Mouse (Mus musculus) spleen, adult 2 months (tissue): ENCODE results near the gene C1s1. TPM values are rescaled to one million over a fixed set of nuclear protein-coding genes. Genes with fewer than 3 reads are reported as not detected.
A peak's percentile ranks its signal among the peaks of the same experiment; 100 is the strongest.
"Not testable (repeated sequence)": the region's sequence is repeated elsewhere in the genome, so short reads cannot be mapped to it uniquely, and the experiment has no call there.

Source experiments
- DNase-seq, 2 experiments: peaks; one replicate each; pipeline versions ENCODE4 v3.0.0 to v3.0.0-alpha.2; 2012 to 2021; ENCODE audit warnings: low spot score in 2 of 2, low read depth in 1 of 2
- H3K27ac ChIP-seq: fragments of 200-500 bp; 2 replicates; pipeline ENCODE4 v1.5.1; 2012; ENCODE audit warnings: low read length, inconsistent platforms; ENCODE audit not compliant: insufficient read depth
- H3K27me3 ChIP-seq: fragments of 200-500 bp; 2 replicates; pipeline ENCODE4 v1.6.1; 2012; ENCODE audit warnings: mild to moderate bottlenecking, moderate library complexity, low read length, inconsistent platforms; ENCODE audit not compliant: control insufficient read depth, insufficient read depth
- H3K36me3 ChIP-seq: fragments of 200-500 bp; 2 replicates; pipeline ENCODE4 v1.6.1; 2012; ENCODE audit warnings: mild to moderate bottlenecking, low read length, inconsistent platforms; ENCODE audit not compliant: control insufficient read depth, insufficient read depth
- H3K4me1 ChIP-seq: fragments of 200-500 bp; 2 replicates; pipeline ENCODE4 v1.6.1; 2011; ENCODE audit warnings: inconsistent platforms; ENCODE audit not compliant: control insufficient read depth, insufficient read depth, insufficient read length
- H3K4me3 ChIP-seq: fragments of 200-500 bp; 2 replicates; pipeline ENCODE4 v1.5.1; 2011; ENCODE audit warnings: mild to moderate bottlenecking, inconsistent platforms; ENCODE audit not compliant: insufficient read depth, insufficient read length; ENCODE audit errors: extremely low read depth
- CTCF ChIP-seq: fragments of 200-500 bp; IDR thresholded peaks from 2 replicates; pipeline ENCODE4 v1.5.1; 2011; ENCODE audit warnings: mild to moderate bottlenecking, inconsistent platforms; ENCODE audit not compliant: insufficient read depth, insufficient read length, insufficient replicate concordance; ENCODE audit errors: extremely low read depth
- POLR2A ChIP-seq: fragments of 200-500 bp; IDR thresholded peaks from 2 replicates; pipeline ENCODE4 v1.6.1; 2011; ENCODE audit warnings: low read depth, low read length, inconsistent platforms
- WGBS: fragments of 180-500 bp; shearing (Covaris S2); methylation state at CpG from one replicate; pipeline ENCODE4 v1.1.7; 2018; 5-methylcytosine and 5-hydroxymethylcytosine counted together
- polyA plus RNA-seq: library from polyadenylated mRNA; depleted of rRNA; stranded (reverse); fragments of >200 nt; gene quantifications from 2 replicates; pipeline ENCODE4 v1.2.3, GENCODE M21; 2012

The C1s1 gene
- polyA plus RNA-seq, 1 experiment, result 39.4 TPM

DNA sequence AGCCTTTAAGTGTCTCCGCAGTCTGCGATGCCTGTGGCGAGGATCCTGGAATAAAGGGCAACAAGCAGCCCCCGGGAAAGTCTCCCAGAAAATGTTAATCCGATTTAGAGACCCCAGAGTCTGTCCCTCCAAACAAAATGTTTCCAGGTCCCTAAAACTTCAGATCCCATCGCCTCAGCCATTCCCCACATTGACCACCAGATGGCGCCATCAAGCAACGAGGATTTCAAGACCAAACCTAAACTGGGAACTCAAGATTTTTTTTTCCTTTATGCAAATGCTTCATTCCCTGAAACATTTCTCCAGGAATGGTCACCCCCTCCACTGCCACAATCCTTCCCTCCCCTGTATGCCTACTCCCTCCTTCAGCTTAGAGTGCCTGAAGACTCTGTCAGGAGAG is 27.9 kb upstream of the C1s1 start, which contains the start of gene C1rb:
Gene C1rb (plus strand): TSS at position 269 of the 400 bp plus-strand sequence.
- no peak within 1 kb of the TSS for H3K27ac ChIP-seq
- H3K36me3 ChIP-seq, result no peaks in the 10 kb centered on the region
- peak; percentile 15 to 31 for DNase-seq
- WGBS, result 5% methylated on average over 8 of the region's 8 CpGs
- TF ChIP-seq CTCF (peak; percentile 67; the same call in 1 of the 2 replicates), POLR2A (no peak)
- H3K4me3 ChIP-seq, result no peak within 1 kb of the TSS
- no peaks in the 10 kb centered on the region for H3K4me1 ChIP-seq
- H3K27me3 ChIP-seq, result no peaks in the 10 kb centered on the region

DNA sequence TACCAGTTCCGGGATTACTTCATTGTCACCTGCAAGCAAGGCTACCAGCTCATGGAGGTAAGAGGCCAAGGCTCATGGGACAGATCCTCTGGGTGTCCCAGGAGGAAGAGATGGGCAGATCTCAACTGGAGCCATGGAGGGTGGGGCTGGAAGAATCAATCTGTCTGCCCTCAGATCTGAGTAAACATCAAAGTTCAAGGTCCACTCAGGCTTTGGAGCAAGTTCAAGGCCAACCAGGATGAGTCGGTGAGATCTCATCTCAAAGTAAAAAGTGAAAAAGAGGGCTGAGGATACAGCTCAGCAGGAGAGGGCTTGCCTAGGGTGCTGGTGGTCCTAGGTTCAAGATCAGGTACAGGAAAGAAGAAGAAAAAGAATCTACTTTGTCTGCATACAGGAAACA is 19.5 kb upstream of the C1s1 start:
- H3K27me3 ChIP-seq, H3K27ac ChIP-seq, H3K36me3 ChIP-seq, DNase-seq, H3K4me3 ChIP-seq, H3K4me1 ChIP-seq: not testable (repeated sequence)
- 88% methylated on average over 2 of the region's 2 CpGs for WGBS

DNA sequence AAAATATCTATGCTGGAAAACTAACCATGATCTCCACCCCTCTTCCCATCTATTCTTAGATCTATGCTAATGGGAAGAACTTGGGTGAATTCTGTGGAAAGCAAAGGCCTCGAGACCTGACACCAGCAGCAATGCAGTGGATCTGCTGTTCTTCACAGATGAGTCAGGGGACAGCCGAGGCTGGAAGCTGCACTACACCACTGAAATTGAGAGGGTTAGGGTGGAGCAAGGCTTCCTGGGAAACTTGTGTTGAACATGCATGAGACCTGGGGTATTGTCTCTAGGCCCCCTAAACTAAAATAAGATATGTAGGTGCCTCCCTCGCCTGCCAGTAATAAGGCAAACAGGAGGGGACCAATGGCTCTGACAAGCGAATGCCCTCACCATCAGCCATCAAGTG is 19.0 kb upstream of the C1s1 start:
- 86% methylated on average over 4 of the region's 4 CpGs for WGBS
- not testable (repeated sequence) for H3K36me3 ChIP-seq, H3K27ac ChIP-seq, H3K27me3 ChIP-seq, H3K4me3 ChIP-seq, DNase-seq, H3K4me1 ChIP-seq

DNA sequence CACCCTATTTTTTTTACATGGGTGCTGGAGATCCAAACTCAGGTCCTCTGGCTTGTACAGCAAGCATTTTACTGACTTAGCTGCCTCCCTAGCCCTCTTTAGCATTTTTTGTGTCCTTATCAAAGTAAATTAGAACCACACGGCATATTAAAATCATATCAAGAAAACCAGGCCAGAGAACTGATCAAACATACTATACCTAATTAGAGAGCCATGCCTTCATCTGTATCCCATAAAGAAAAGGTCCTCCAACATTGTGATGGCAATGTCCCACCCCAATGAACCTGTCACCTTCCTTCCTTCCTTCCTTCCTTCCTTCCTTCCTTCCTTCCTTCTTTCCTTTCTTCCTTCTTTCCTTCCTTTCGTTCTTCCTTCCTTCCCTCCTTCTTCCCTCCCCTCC is 13.8 kb upstream of the C1s1 start:
- H3K27me3 ChIP-seq, H3K4me3 ChIP-seq, DNase-seq, H3K27ac ChIP-seq, H3K4me1 ChIP-seq, H3K36me3 ChIP-seq: not testable (repeated sequence)
- 74% methylated on average over 2 of the region's 2 CpGs for WGBS

DNA sequence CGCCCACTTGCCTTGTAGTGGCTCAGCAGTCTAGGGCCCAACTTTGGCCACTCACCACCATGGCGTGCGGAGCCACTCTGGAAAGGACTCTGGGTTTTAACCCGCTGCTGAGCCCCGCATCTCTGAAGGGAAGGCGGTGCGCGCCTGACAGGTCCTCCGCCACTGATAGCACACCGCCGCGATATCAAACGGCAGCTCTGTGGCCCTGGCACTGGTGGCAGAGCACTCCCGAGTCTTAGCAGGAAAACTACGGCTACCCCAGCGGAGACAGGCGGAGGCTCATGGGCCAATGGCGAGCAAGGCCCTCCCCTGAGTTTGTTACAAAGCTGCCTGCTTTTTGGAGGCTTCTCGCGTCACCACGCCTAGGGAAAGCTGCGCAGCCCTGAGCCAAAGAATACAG is 10.6 kb upstream of the C1s1 start:
- 88% methylated on average over 22 of the region's 22 CpGs for WGBS
- no peaks in the 10 kb centered on the region for H3K4me1 ChIP-seq
- no peak overlapping the region for H3K4me3 ChIP-seq
- TF ChIP-seq POLR2A (no peak), CTCF (no peak)
- DNase-seq, result no peak
- no peak overlapping the region for H3K27ac ChIP-seq
- no peaks in the 10 kb centered on the region for H3K27me3 ChIP-seq
- no peaks in the 10 kb centered on the region for H3K36me3 ChIP-seq

DNA sequence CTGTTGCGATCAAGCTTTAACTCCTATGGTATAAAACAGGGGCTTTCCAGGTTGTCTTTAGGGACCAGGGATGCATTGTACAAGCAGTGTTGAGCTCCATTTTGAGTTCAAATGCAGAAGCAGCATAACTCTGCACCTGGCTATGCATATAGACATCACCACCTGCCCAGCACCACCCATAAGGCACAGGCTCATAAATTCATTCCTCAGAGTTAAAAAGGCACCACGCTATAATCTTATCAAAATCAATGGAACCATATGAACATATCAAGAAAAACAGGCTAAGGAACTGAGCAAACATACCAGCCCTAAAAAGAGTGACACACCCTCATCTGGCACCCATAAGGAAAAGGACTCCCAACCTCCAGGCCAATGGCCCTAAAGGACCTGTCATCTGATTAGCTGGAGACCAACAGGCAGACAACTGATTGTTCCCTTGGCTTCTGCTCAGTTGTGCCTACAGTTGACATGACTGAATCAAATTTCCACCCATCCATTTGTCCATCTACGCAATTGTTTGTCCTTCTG is 6.9 kb upstream of the C1s1 start:
- Histone ChIP-seq H3K27ac (no peak overlapping the region), H3K36me3 (no peaks in the 10 kb centered on the region), H3K4me3 (no peak overlapping the region), H3K4me1 (no peaks in the 10 kb centered on the region), H3K27me3 (no peaks in the 10 kb centered on the region)
- WGBS, result 91% methylated on average over 3 of the region's 3 CpGs
- DNase-seq, result no peak
- TF ChIP-seq POLR2A, result no peak
- no peak for TF ChIP-seq CTCF

DNA sequence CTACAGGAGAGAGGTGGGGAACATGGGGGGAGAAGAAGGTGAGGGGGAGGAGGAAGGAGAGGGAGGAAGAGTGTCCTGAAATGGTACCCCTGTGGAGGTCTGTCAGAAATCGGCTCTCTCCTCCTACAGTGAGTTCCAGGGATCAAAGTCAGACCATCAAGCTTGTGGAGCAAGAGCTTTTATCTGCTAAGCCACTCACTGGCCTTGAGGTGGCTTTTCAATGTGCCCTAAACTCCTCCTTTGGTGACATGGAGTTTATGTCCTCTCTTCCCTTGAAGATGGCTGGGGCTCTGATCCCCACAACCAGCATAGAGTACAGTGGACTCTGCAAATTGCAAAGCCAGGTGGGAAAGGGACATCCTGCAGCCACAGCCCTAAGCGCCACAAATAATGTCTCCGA is 5.8 kb upstream of the C1s1 start:
- not testable (repeated sequence) for H3K4me1 ChIP-seq, H3K36me3 ChIP-seq, H3K27me3 ChIP-seq, H3K4me3 ChIP-seq, DNase-seq, H3K27ac ChIP-seq
- 73% methylated on average over 3 of the region's 3 CpGs for WGBS

DNA sequence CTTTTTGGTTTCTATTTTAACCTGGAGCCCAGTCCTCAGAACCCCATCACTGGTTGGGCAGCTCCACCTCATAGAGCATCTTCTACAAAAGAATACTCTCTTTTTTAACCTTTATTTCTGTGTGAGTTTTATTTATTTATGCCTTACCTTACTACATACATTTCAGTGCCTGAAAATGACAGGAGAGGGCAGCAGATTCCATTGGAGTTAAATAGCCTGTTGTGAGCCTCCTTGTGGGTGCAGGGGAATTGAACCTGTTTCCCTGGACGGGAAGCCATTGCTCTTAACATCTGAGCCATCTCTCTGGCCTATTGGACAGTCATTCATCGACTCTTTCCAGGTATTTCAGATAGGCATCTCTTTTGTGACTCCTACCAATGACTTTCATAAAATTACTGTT is 3.3 kb upstream of the C1s1 start:
- no peaks in the 10 kb centered on the region for H3K27me3 ChIP-seq
- WGBS, result 78% methylated on average over 2 of the region's 2 CpGs
- TF ChIP-seq POLR2A (no peak), CTCF (no peak)
- no peak overlapping the region for H3K4me3 ChIP-seq
- no peak overlapping the region for H3K27ac ChIP-seq
- DNase-seq, result no peak
- no peaks in the 10 kb centered on the region for H3K36me3 ChIP-seq
- H3K4me1 ChIP-seq, result no peaks in the 10 kb centered on the region
